Mouse (Mus musculus): Measurements from ENCODE around the gene Fanci. TPM values are rescaled to one million over a fixed set of nuclear protein-coding genes. Genes with fewer than 3 reads are reported as not detected.

Gene Fanci
- polyA plus RNA-seq (2012; rRNA removed): 7.0 and 7.3 TPM in 2 replicates

- Histone ChIP-seq H3K27me3 (ENCODE audit: control insufficient read depth, insufficient read depth, low read length) (no peaks in the 10 kb centered on the region), H3K36me3 (ENCODE audit: control insufficient read depth, insufficient read depth, low read length) (no peaks in the 10 kb centered on the region), H3K4me3 (ENCODE audit: control insufficient read depth, low read depth, low read length) (peak within 1 kb of the TSS; percentile 98), H3K4me1 (ENCODE audit: control insufficient read depth, insufficient read depth, low read length) (peaks cover 9% of the 10 kb centered on the region), H3K27ac (ENCODE audit: control insufficient read depth, insufficient read depth, low read depth, low read length) (peak within 1 kb of the TSS; percentile 88)
- TF ChIP-seq CTCF (IDR thresholded peaks at IDR 0.05; ENCODE audit: control insufficient read depth, insufficient read depth, insufficient replicate concordance, low read depth, low read length) (no peak), POLR2A (IDR thresholded peaks at IDR 0.05; ENCODE audit: control insufficient read depth, low read depth, low read length) (peak; percentile 31; the same call in 1 of the 2 replicates)
Measured at GRCm38 (mm10) chr7:79391883-79392649, at the start of gene Fanci. TSS of gene Fanci (plus strand) at chr7:79391929.

- Histone ChIP-seq H3K27me3 (ENCODE audit: control insufficient read depth, insufficient read depth, low read length) (no peaks in the 10 kb centered on the region), H3K4me3 (ENCODE audit: control insufficient read depth, low read depth, low read length) (no peak overlapping the region), H3K36me3 (ENCODE audit: control insufficient read depth, insufficient read depth, low read length) (0 out of 2 replicates have a peak, but pooled peaks cover 2% of the 10 kb centered on the region), H3K4me1 (ENCODE audit: control insufficient read depth, insufficient read depth, low read length) (peaks cover 2% of the 10 kb centered on the region; the same call in 1 of the 2 replicates), H3K27ac (ENCODE audit: control insufficient read depth, insufficient read depth, low read depth, low read length) (no peak overlapping the region)
- TF ChIP-seq POLR2A (IDR thresholded peaks at IDR 0.05; ENCODE audit: control insufficient read depth, low read depth, low read length) (no peak), CTCF (IDR thresholded peaks at IDR 0.05; ENCODE audit: control insufficient read depth, insufficient read depth, insufficient replicate concordance, low read depth, low read length) (0 out of 2 replicates have a peak, but pooled peaks have one; percentile 14)
Measured at GRCm38 (mm10) chr7:79345902-79346301, 45.8 kb upstream of the Fanci start.

GRCm38 (mm10) chr7:79346555-79347075 lies 45.1 kb upstream of the Fanci start:
- Histone ChIP-seq H3K27ac (ENCODE audit: control insufficient read depth, insufficient read depth, low read depth, low read length) (no peak overlapping the region), H3K27me3 (ENCODE audit: control insufficient read depth, insufficient read depth, low read length) (no peaks in the 10 kb centered on the region), H3K4me3 (ENCODE audit: control insufficient read depth, low read depth, low read length) (no peak overlapping the region), H3K36me3 (ENCODE audit: control insufficient read depth, insufficient read depth, low read length) (0 out of 2 replicates have a peak, but pooled peaks cover 2% of the 10 kb centered on the region), H3K4me1 (ENCODE audit: control insufficient read depth, insufficient read depth, low read length) (peaks cover 2% of the 10 kb centered on the region; the same call in 1 of the 2 replicates)
- TF ChIP-seq POLR2A (IDR thresholded peaks at IDR 0.05; ENCODE audit: control insufficient read depth, low read depth, low read length) (no peak), CTCF (IDR thresholded peaks at IDR 0.05; ENCODE audit: control insufficient read depth, insufficient read depth, insufficient replicate concordance, low read depth, low read length) (no peak)

- TF ChIP-seq CTCF (IDR thresholded peaks at IDR 0.05; ENCODE audit: control insufficient read depth, insufficient read depth, insufficient replicate concordance, low read depth, low read length): peak; percentile 24; the same call in 1 of the 2 replicates
- TF ChIP-seq POLR2A (IDR thresholded peaks at IDR 0.05; ENCODE audit: control insufficient read depth, low read depth, low read length): no peak
- Histone ChIP-seq H3K4me1 (ENCODE audit: control insufficient read depth, insufficient read depth, low read length) (peaks cover 2% of the 10 kb centered on the region; the same call in 1 of the 2 replicates), H3K4me3 (ENCODE audit: control insufficient read depth, low read depth, low read length) (no peak overlapping the region), H3K27ac (ENCODE audit: control insufficient read depth, insufficient read depth, low read depth, low read length) (no peak overlapping the region), H3K27me3 (ENCODE audit: control insufficient read depth, insufficient read depth, low read length) (no peaks in the 10 kb centered on the region), H3K36me3 (ENCODE audit: control insufficient read depth, insufficient read depth, low read length) (0 out of 2 replicates have a peak, but pooled peaks cover 2% of the 10 kb centered on the region)
Measured at GRCm38 (mm10) chr7:79347108-79347813, 44.5 kb upstream of the Fanci start.

- no peak overlapping the region for H3K27ac ChIP-seq (ENCODE audit: control insufficient read depth, insufficient read depth, low read depth, low read length)
- TF ChIP-seq CTCF (IDR thresholded peaks at IDR 0.05; ENCODE audit: control insufficient read depth, insufficient read depth, insufficient replicate concordance, low read depth, low read length) (no peak), POLR2A (IDR thresholded peaks at IDR 0.05; ENCODE audit: control insufficient read depth, low read depth, low read length) (no peak)
- no peaks in the 10 kb centered on the region for H3K27me3 ChIP-seq (ENCODE audit: control insufficient read depth, insufficient read depth, low read length)
- H3K4me3 ChIP-seq (ENCODE audit: control insufficient read depth, low read depth, low read length): no peak overlapping the region
- peaks cover 2% of the 10 kb centered on the region; the same call in 1 of the 2 replicates for H3K4me1 ChIP-seq (ENCODE audit: control insufficient read depth, insufficient read depth, low read length)
- H3K36me3 ChIP-seq (ENCODE audit: control insufficient read depth, insufficient read depth, low read length): 0 out of 2 replicates have a peak, but pooled peaks cover 2% of the 10 kb centered on the region
Measured at GRCm38 (mm10) chr7:79348816-79349215, 42.9 kb upstream of the Fanci start.

- no peak overlapping the region for H3K27ac ChIP-seq (ENCODE audit: control insufficient read depth, insufficient read depth, low read depth, low read length)
- H3K4me3 ChIP-seq (ENCODE audit: control insufficient read depth, low read depth, low read length): no peak overlapping the region; the same call in 1 of the 2 replicates
- peaks cover 2% of the 10 kb centered on the region; the same call in 1 of the 2 replicates for H3K4me1 ChIP-seq (ENCODE audit: control insufficient read depth, insufficient read depth, low read length)
- TF ChIP-seq CTCF (IDR thresholded peaks at IDR 0.05; ENCODE audit: control insufficient read depth, insufficient read depth, insufficient replicate concordance, low read depth, low read length) (peak; percentile 50; the same call in 1 of the 2 replicates), POLR2A (IDR thresholded peaks at IDR 0.05; ENCODE audit: control insufficient read depth, low read depth, low read length) (no peak)
- peaks cover 2% of the 10 kb centered on the region; the same call in 1 of the 2 replicates for H3K36me3 ChIP-seq (ENCODE audit: control insufficient read depth, insufficient read depth, low read length)
- no peaks in the 10 kb centered on the region for H3K27me3 ChIP-seq (ENCODE audit: control insufficient read depth, insufficient read depth, low read length)
Measured at GRCm38 (mm10) chr7:79349738-79350386, 41.9 kb upstream of the Fanci start.
